8 mouse cellular contexts compared by ENCODE assay signal in the genomic region with DNA sequence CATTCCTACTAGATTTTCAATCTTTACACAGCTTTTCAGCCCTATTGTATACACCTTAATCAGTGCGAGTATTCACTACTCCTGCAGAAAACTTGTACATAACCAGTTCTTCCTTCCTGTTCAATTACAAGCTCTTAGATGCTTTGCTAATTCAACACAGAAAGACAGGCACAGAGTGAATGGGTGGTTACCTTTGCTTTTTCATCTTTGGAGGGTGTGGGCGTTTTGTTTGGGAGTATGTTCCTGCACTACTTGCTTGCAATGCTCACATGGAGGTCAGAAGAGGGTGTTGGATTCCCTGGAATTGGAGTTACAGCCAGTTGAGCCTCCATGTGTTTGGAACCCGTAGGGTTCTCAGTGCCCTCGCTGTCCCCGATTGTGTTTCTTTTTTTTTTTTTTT. TPM values are rescaled to one million over a fixed set of nuclear protein-coding genes. Genes with fewer than 3 reads are reported as not detected.
DNase-seq lines count a peak whose midpoint lies in the region; ATAC-seq lines count a peak whose summit lies in the region.

No protein-coding gene starts in this region.

- peak overlapping the region; percentile 99 for H3K4me3 ChIP-seq in limb, embryonic 15.5 days

- ATAC-seq in limb, embryonic 15.5 days (ENCODE audit: insufficient number of reproducible peaks, low FRiP score, low TSS enrichment, low read depth): no peak

- H3K27ac ChIP-seq in limb, embryonic 15.5 days: no peak overlapping the region

- no peak overlapping the region for H3K9ac ChIP-seq in limb, embryonic 15.5 days

- H3K4me2 ChIP-seq in limb, embryonic 15.5 days: peak overlapping the region; percentile 37

- H3K4me1 ChIP-seq in limb, embryonic 15.5 days: peaks cover 21% of the 10 kb centered on the region

- 54% methylated on average over 5 of the region's 5 CpGs for WGBS in limb, embryonic 15.5 days

- peaks cover 32% of the 10 kb centered on the region for H3K36me3 ChIP-seq in limb, embryonic 15.5 days

- H3K9me3 ChIP-seq in limb, embryonic 15.5 days: no peaks in the 10 kb centered on the region

- peak; percentile 47 for DNase-seq in cerebellum, adult 9-10 months
- DNase-seq in cerebellum, postnatal 25 days: no peak
- peak; percentile 11 for DNase-seq in thymus, postnatal 14 days
- no peak for DNase-seq in thymus, postnatal 4 days
- peak; percentile 27 for DNase-seq in telencephalon, adult 2 months (ENCODE audit: low read depth, low spot score)
- DNase-seq in adrenal gland, adult 18-20 months (ENCODE audit: low spot score in 2 of 2): no peak
- no peak for DNase-seq in testis, postnatal 10 days (ENCODE audit: low spot score)

- no peaks in the 10 kb centered on the region for H3K27me3 ChIP-seq in limb, embryonic 15.5 days

RNA-seq across cellular contexts. Expression of gene Dhx33, which starts 0.8 kb away (rescaled TPM):
- 15.9 and 17.1 TPM in 2 replicates for polyA plus RNA-seq in limb, embryonic 15.5 days (2015; fragmentation: Nextera tagmentation; extraction: Ambion mirVana)
- 10 to 100 TPM; 27.8 to 31.7 TPM for total RNA-seq in adrenal gland, adult 18-20 months (2021)

RNA-seq across cellular contexts. Expression of gene Mis12, which starts 14.4 kb away (rescaled TPM):
- polyA plus RNA-seq in limb, embryonic 15.5 days (2015; fragmentation: Nextera tagmentation; extraction: Ambion mirVana): 40.8 and 43.3 TPM in 2 replicates
- total RNA-seq in adrenal gland, adult 18-20 months (2021): 10 to 100 TPM; 17.7 to 19.2 TPM

RNA-seq across cellular contexts. Expression of gene Derl2, which starts 14.6 kb away (rescaled TPM):
- polyA plus RNA-seq in limb, embryonic 15.5 days (2015; fragmentation: Nextera tagmentation; extraction: Ambion mirVana): 49.6 and 51.4 TPM in 2 replicates
- total RNA-seq in adrenal gland, adult 18-20 months (2021): 10 to 100 TPM; 66.2 to 89.5 TPM

RNA-seq across cellular contexts. Expression of gene C1qbp, which starts 22.2 kb away (rescaled TPM):
- polyA plus RNA-seq in limb, embryonic 15.5 days (2015; fragmentation: Nextera tagmentation; extraction: Ambion mirVana): 197 and 200 TPM in 2 replicates
- total RNA-seq in adrenal gland, adult 18-20 months (2021): 100 to 1,000 TPM; 195 to 219 TPM

RNA-seq across cellular contexts. Expression of gene 6330403K07Rik, which starts 28.3 kb away (rescaled TPM):
- polyA plus RNA-seq in limb, embryonic 15.5 days (2015; fragmentation: Nextera tagmentation; extraction: Ambion mirVana): 151 and 165 TPM in 2 replicates
- 10 to 100 TPM; 12.2 to 13.2 TPM for total RNA-seq in adrenal gland, adult 18-20 months (2021)

Comparison
In these comparisons a context has a peak if more than half of its experiments do, and no peak if none do; other contexts are left out.
1. DNase-seq: peak in cerebellum, adult 9-10 months (single experiment), thymus, postnatal 14 days (single experiment) and telencephalon, adult 2 months (single experiment); none in cerebellum, postnatal 25 days (0 of 2), thymus, postnatal 4 days (single experiment), adrenal gland, adult 18-20 months (0 of 2) and testis, postnatal 10 days (single experiment).